Mouse (Mus musculus) C2C12 (cell line): ENCODE measurements around the gene Rnf114. TPM values are rescaled to one million over a fixed set of nuclear protein-coding genes. Genes with fewer than 3 reads are reported as not detected.

Experiments
- H3K27me3 ChIP-seq: one replicate; pipeline ENCODE4 v1.6.1; 2011; ENCODE audit not compliant: control insufficient read depth, insufficient read depth, insufficient read length
- H3K36me3 ChIP-seq: one replicate; pipeline ENCODE4 v1.6.1; 2011; ENCODE audit not compliant: control insufficient read depth, insufficient read depth
- H3K4me3 ChIP-seq: one replicate; pipeline ENCODE4 v1.5.1; 2011; ENCODE audit warnings: mild to moderate bottlenecking, control low read depth; ENCODE audit not compliant: poor library complexity, insufficient read depth, severe bottlenecking
- H3K79me2 ChIP-seq: one replicate; pipeline ENCODE4 v1.6.1; 2011; ENCODE audit not compliant: control insufficient read depth, insufficient read depth
- H3K79me3 ChIP-seq: one replicate; pipeline ENCODE4 v1.6.1; 2011; ENCODE audit warnings: low read depth, control low read depth
- H3ac ChIP-seq: one replicate; pipeline ENCODE3; 2011; ENCODE audit warnings: low read depth; ENCODE audit not compliant: control insufficient read depth, insufficient read length
- CEBPB ChIP-seq: IDR thresholded peaks from one replicate; pipeline ENCODE4 v1.6.1; 2011; ENCODE audit warnings: low read depth, mild to moderate bottlenecking, control low read depth, moderate library complexity
- CTCF ChIP-seq: IDR thresholded peaks from one replicate; pipeline ENCODE4 v1.5.1; 2011; ENCODE audit not compliant: control insufficient read depth, insufficient read depth, insufficient read length
- FOSL1 ChIP-seq: IDR thresholded peaks from one replicate; pipeline ENCODE4 v1.8.0; 2011; ENCODE audit warnings: mild to moderate bottlenecking, low read length; ENCODE audit not compliant: poor library complexity, insufficient read depth, severe bottlenecking
- MAX ChIP-seq: IDR thresholded peaks from one replicate; pipeline ENCODE4 v1.6.1; 2011; ENCODE audit warnings: mild to moderate bottlenecking, control low read depth
- MYOD1 ChIP-seq: IDR thresholded peaks from one replicate; pipeline ENCODE4 v1.6.1; 2011; ENCODE audit warnings: low read depth; ENCODE audit not compliant: control insufficient read depth, insufficient read length
- MYOG ChIP-seq: IDR thresholded peaks from one replicate; pipeline ENCODE4 v1.6.1; 2011; ENCODE audit not compliant: control insufficient read depth, insufficient read length; ENCODE audit errors: extremely low read depth
- USF1 ChIP-seq: IDR thresholded peaks from one replicate; pipeline ENCODE4 v1.6.1; 2011; ENCODE audit warnings: low read depth, mild to moderate bottlenecking, control low read depth, moderate library complexity
- polyA plus RNA-seq: library from polyadenylated mRNA; unstranded; fragments of >200 nt; fragmentation: generic; extraction: Trizol; gene quantifications from one replicate; pipeline ENCODE4 v1.2.1, GENCODE M21; 2012; ENCODE audit warnings: missing spikeins

Rnf114 gene
- polyA plus RNA-seq, 1 experiment, result 35.4 TPM

- Histone ChIP-seq H3ac (peak overlapping the region; percentile 26), H3K27me3 (no peaks in the 10 kb centered on the region), H3K36me3 (no peaks in the 10 kb centered on the region), H3K79me3 (peaks cover 2% of the 10 kb centered on the region), H3K4me3 (no peak overlapping the region), H3K79me2 (peaks cover 12% of the 10 kb centered on the region)
- TF ChIP-seq MYOD1, result peak; percentile 16
- peak; percentile 19 for TF ChIP-seq FOSL1
- no peak for TF ChIP-seq CTCF
- peak; percentile 41 for TF ChIP-seq MAX
Measured at GRCm38 (mm10) chr2:167552927-167553402, 60.5 kb downstream of the Rnf114 start.

GRCm38 (mm10) chr2:167555766-167556165, 63.3 kb downstream of the Rnf114 start:
- no peak overlapping the region for H3ac ChIP-seq
- TF ChIP-seq USF1 (no peak), CEBPB (no peak), MAX (no peak), CTCF (no peak), FOSL1 (no peak), MYOG (no peak), MYOD1 (no peak)
- H3K79me3 ChIP-seq, result peaks cover 2% of the 10 kb centered on the region
- H3K4me3 ChIP-seq, result no peak overlapping the region
- H3K79me2 ChIP-seq, result peaks cover 12% of the 10 kb centered on the region
- no peaks in the 10 kb centered on the region for H3K27me3 ChIP-seq
- H3K36me3 ChIP-seq, result no peaks in the 10 kb centered on the region

DNA sequence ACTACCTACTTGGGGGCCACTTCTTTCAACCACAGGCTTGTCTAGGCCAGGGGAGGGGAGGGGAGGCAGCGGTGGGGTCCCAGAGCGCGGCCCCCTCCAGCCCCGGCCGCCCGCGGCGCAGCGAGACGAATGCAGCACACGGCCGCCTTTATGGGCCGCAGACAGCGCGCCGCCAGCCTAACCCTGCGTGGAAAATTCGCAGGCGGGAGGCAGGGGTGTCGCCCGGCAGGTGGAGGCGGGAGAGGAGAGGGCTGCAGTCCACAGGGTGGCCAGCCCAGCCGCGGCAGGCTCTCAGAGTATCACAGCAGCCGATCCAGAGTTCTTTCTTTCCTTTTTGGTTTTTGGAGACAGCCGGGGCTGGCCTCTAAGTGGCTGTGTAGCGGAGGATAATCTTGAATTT, 67.0 kb downstream of the Rnf114 start:
- TF ChIP-seq MYOG, result no peak
- TF ChIP-seq FOSL1, result no peak
- TF ChIP-seq MAX, result no peak
- no peak for TF ChIP-seq CTCF
- TF ChIP-seq MYOD1, result no peak
- no peak overlapping the region for H3K4me3 ChIP-seq
- H3K36me3 ChIP-seq, result no peaks in the 10 kb centered on the region

DNA sequence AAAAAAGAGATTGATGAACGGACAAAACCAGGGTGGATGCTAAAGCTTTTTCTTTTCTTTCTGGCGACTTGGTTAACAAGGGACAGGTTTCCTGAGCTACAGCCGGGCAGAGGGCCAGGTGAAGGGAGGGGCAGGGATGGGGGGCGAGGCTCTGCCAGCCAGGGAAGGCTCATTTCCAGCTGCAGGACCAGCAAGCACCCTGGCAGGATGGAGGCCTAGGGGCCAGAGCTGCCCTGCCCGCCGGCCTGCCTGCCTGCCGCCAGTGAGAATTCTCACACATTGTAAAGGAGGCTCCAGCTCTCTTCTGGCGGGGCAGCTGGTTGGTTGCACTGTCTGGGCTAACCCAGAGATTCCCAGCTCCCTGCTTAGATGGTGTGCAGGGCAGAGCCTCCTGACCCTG, 69.7 kb downstream of the Rnf114 start:
- H3K79me3 ChIP-seq, result no peaks in the 10 kb centered on the region
- no peak overlapping the region for H3K4me3 ChIP-seq
- H3ac ChIP-seq, result no peak overlapping the region
- H3K27me3 ChIP-seq, result no peaks in the 10 kb centered on the region
- no peak for TF ChIP-seq USF1
- no peak for TF ChIP-seq MAX
- no peak for TF ChIP-seq FOSL1
- no peak for TF ChIP-seq MYOD1
- TF ChIP-seq MYOG, result no peak
- no peak for TF ChIP-seq CTCF
- no peak for TF ChIP-seq CEBPB
- no peaks in the 10 kb centered on the region for H3K36me3 ChIP-seq
- H3K79me2 ChIP-seq, result peaks cover 7% of the 10 kb centered on the region

More for the DNA sequence above, 67.0 kb downstream of the Rnf114 start:
- H3K79me3 ChIP-seq, result peaks cover 2% of the 10 kb centered on the region
- H3K79me2 ChIP-seq, result peaks cover 5% of the 10 kb centered on the region
- H3K27me3 ChIP-seq, result no peaks in the 10 kb centered on the region
- H3ac ChIP-seq, result no peak overlapping the region

- TF ChIP-seq FOSL1, result no peak
- TF ChIP-seq USF1, result no peak
- no peak for TF ChIP-seq CEBPB
- no peak for TF ChIP-seq MYOD1
- no peak for TF ChIP-seq MAX
- Histone ChIP-seq H3K79me2 (peaks cover 13% of the 10 kb centered on the region), H3K36me3 (no peaks in the 10 kb centered on the region), H3K4me3 (no peak overlapping the region), H3K79me3 (no peaks in the 10 kb centered on the region), H3ac (no peak overlapping the region), H3K27me3 (no peaks in the 10 kb centered on the region)
Measured at GRCm38 (mm10) chr2:167563035-167563434, 70.6 kb downstream of the Rnf114 start.

- TF ChIP-seq USF1 (no peak), CTCF (no peak), CEBPB (no peak), FOSL1 (no peak), MAX (no peak), MYOG (no peak), MYOD1 (no peak)
- no peak overlapping the region for H3K4me3 ChIP-seq
- no peaks in the 10 kb centered on the region for H3K36me3 ChIP-seq
- H3K79me3 ChIP-seq, result no peaks in the 10 kb centered on the region
- no peaks in the 10 kb centered on the region for H3K27me3 ChIP-seq
- H3ac ChIP-seq, result no peak overlapping the region
- H3K79me2 ChIP-seq, result peaks cover 13% of the 10 kb centered on the region
Measured at GRCm38 (mm10) chr2:167563703-167564102, 71.3 kb downstream of the Rnf114 start.
